Mouse (Mus musculus): ENCODE data around the gene Sla2.
"Not testable (repeated sequence)": the region's sequence is repeated elsewhere in the genome, so short reads cannot be mapped to it uniquely, and the experiment has no call there.

Gene Sla2

DNA sequence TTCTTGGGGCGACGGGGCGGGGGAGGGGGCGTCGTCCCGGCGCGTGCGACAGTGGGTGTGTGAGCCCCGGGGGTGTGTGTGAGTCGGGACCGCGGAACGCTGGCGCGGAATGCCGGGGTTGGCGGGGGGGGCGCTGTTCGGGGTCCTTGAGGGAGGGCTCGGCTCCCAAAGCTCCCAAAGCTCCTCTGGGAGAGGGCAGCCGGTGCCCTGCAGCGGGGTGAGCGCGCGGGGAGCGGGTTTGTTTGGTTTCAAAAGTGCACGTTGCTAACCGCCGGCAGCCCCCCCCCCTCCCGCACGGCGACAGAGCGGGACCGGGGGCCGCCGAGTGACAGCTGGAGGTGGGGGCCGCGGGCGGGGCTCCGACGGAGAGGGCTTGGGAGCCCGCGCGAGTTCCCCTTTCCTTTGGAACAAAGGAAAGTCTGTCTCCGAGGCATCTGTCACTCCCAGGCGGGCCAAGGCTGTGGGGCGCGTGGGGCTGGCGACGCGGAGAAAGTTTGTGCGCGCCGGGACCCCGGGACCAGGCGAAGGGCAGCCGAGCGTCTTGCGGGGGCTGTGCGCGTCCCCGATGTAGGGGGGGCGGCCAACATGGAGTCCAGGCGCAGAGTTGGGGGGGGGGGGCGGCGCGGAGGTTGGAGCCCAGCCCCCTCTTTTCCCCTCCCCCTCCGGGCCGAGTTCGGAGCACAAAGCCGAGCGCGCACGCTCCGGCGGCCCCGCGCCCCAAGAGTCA is 46.5 kb downstream of the Sla2 start:
- DNase-seq (ENCODE audit: low spot score in 2 of 2): no peak

DNA sequence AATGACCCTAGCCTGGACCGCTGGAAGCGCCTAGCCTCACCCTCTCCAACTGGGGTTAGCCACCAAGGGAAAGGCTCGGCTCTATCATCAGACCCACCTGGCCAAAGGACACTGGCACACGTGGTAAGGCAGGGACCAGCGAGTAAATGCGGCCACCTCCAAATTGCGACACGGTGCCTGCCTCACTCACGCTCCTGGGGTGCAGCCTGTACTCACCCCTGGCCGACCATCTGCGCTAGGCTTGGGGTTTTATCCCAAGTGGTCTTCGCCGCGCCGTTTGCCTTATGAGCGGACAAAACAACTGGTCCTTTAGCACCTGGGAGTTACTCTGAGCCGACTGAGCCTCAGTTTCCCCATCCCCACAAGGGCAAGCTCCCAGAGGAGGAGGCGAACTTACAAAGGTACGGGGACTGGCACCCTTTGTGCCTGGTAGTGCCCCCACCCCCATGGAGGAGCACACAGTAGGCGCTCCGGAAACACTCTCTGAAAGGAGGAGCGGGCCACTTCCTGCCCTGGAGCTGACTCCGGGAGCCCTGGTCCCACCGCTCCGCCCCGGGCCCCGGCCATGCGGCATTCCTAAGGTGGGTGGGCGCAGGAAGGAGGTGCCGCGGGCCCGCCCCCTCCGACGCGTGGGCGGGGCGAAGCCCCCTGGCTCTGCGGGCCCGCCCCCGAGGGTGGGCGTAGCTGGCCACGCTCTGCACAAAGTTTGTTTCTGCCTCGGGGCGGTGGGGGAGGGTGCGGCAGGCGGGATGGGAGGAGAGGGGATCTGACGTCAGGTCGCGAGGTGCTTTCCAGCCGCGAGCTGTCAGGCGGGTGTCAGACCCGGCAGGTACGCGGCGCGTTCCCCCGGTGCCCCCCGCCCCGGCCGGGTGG is 47.4 kb downstream of the Sla2 start, which contains the start of gene Tgif2:
Gene Tgif2 (plus strand): TSS at position 689 of the 873 bp plus-strand sequence.
- DNase-seq (ENCODE audit: low spot score in 2 of 2): no peak

DNA sequence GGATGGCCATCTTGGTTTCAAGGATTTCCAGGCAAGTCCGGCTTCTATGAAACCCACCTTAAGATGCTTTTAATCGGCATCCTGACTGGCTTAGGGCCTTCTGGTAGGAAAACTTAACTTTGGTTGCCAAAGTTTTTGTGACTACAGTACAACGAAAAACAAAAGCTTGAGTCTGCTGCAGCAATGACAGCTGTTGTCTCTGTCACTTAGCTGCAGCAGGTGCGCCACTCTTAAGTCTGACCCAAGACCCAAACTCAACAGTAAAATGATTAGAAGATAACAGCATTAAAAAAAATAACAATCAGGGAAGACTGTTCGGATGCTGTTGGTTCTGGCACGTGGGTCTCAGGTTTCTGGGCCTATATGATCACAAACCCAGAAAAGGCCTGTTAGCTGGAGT is 48.2 kb downstream of the Sla2 start:
- DNase-seq (ENCODE audit: low spot score in 2 of 2): no peak

DNA sequence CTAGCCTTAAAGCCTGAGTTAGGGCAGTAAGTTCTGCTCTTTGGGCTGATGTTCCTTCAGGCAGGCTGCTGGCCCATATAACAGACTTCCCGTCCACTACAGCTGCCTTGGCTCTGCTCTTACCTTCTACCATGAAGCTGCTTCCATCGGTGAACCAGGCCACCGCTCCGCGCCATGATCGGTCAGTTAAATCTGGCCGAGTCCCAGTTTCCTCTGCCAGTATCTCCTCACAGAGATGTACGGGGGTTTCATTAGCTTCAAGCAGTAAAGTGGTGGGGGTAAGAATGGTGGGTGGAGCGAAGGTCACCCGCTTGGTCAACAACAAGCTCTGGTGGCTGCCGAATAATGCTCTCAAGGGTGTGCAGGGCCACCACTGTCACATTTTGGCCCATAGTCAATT is 52.7 kb downstream of the Sla2 start:
- DNase-seq (ENCODE audit: low spot score in 2 of 2): no peak

DNA sequence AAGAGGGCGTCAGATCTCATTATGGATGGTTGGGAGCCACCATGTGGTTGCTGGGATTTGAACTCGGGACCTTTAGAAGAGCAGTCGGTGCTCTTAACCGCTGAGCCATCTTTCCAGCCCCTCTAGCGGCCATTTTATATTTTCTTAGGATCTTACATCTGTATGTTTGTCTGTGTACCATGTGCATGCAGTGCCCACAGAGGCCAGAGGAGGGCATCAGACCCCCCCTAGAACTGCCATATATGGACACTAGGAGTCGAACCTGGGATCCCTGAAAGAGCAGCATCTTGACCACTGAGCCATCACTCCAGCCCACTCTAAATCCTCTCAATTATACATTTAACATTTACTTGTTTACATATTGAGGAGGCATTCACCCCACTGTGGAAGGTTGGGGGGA is 61.9 kb downstream of the Sla2 start:
- not testable (repeated sequence) for DNase-seq (ENCODE audit: low spot score in 2 of 2)

Measured in left cerebral cortex, adult 9 months (tissue).